Mouse (Mus musculus): Measurements from ENCODE around the gene Tmem258. TPM values are rescaled to one million over a fixed set of nuclear protein-coding genes. Genes with fewer than 3 reads are reported as not detected.

Tmem258 gene
- total RNA-seq, 2 experiments from 2014 or later: 122 to 143 TPM

Small RNA genes lying within 50 kb of the gene (microRNA-seq; reads per million reads assigned to microRNA genes)
- gene Mir6993: not detected

Other genes starting within 250 kb of the Tmem258 start
- 1,000 to 10,000 TPM; 1,831 to 1,888 TPM for gene Fth1, start 223.4 kb upstream of the Tmem258 start, total RNA-seq (2021)
- 1 to 10 TPM; 1.2 to 1.5 TPM for gene Best1, start 202.4 kb upstream of the Tmem258 start, total RNA-seq (2021)
- gene Rab3il1, start 202.3 kb upstream of the Tmem258 start, total RNA-seq (2021): 10 to 100 TPM; 24.2 to 26.1 TPM
- gene Fads3, start 162.4 kb upstream of the Tmem258 start, total RNA-seq (2021): 10 to 100 TPM; 16.8 to 28.4 TPM
- gene Fads2, start 102.3 kb upstream of the Tmem258 start, total RNA-seq (2021): 10 to 100 TPM; 26.2 to 27.3 TPM
- gene Fads1, start 21.1 kb upstream of the Tmem258 start, total RNA-seq (2021): 10 to 100 TPM; 49.8 to 51.3 TPM
- gene Fen1, start 155 bp downstream of the Tmem258 start, total RNA-seq (2021): 10 to 100 TPM; 15.3 to 16.0 TPM
- under 1 TPM; 0.26 to 0.39 TPM for gene Myrf, start 36.7 kb downstream of the Tmem258 start, total RNA-seq (2021)
- gene Dagla, start 100.9 kb downstream of the Tmem258 start, total RNA-seq (2021): 10 to 100 TPM in 1 of 2 experiments, 1 to 10 TPM in 1; 9.3 to 10.4 TPM
- 1 to 10 TPM; 6.2 to 6.9 TPM for gene Syt7, start 185.1 kb downstream of the Tmem258 start, total RNA-seq (2021)